33 mouse cellular contexts compared by ENCODE assay signal in genomic region chr3:144980551-144980950, GRCm38 (mm10). TPM values are rescaled to one million over a fixed set of nuclear protein-coding genes. Genes with fewer than 3 reads are reported as not detected.
A peak's percentile ranks its signal among the peaks of the same experiment; 100 is the strongest.
DNase-seq lines count a peak whose midpoint lies in the region; ATAC-seq and TF ChIP-seq lines count a peak whose summit lies in the region.
"Had no signal": no experiment of that assay in that cellular context is flagged by ENCODE, and none has a peak within 500 bp of the region (broad histone marks: within the 10 kb centered on the region; RNA-seq: fewer than 3 reads in every experiment).

No protein-coding gene starts in this region.

- no peak for TF ChIP-seq CTCF in Patski (IDR thresholded peaks at IDR 0.05)
- TF ChIP-seq CTCF in forebrain, postnatal 0 days (IDR thresholded peaks at IDR 0.05; ENCODE audit: low read depth) = no peak

- CTCF ChIA-PET in Patski (lab: Charles Lee) = no interaction called here

- H3K36me3 ChIP-seq in forebrain, postnatal 0 days (ENCODE audit: insufficient read depth) = no peaks in the 10 kb centered on the region
- H3K36me3 ChIP-seq: forebrain, embryonic 10.5 days; heart, embryonic 15.5 days; hindbrain, embryonic 13.5 days; midbrain, embryonic 10.5 days had no signal

- POLR2A ChIA-PET in Patski (lab: Charles Lee) = no interaction called here

- no peak overlapping the region for H3K9ac ChIP-seq in forebrain, postnatal 0 days
- H3K9ac ChIP-seq: heart, embryonic 15.5 days; hindbrain, embryonic 13.5 days had no signal

- H3K27me3 ChIP-seq in Patski = no peaks in the 10 kb centered on the region
- H3K27me3 ChIP-seq in forebrain, postnatal 0 days (ENCODE audit: insufficient read depth, low read length) = no peaks in the 10 kb centered on the region
- H3K27me3 ChIP-seq: heart, embryonic 15.5 days; hindbrain, embryonic 13.5 days had no signal

- 41% methylated on average over 6 of the region's 6 CpGs for WGBS in large intestine, adult 2 months
- WGBS in forebrain, postnatal 0 days = 87% methylated on average over 6 of the region's 6 CpGs

- H3K9me3 ChIP-seq in forebrain, postnatal 0 days (ENCODE audit: low read length) = no peaks in the 10 kb centered on the region
- H3K9me3 ChIP-seq: forebrain, embryonic 10.5 days; heart, embryonic 15.5 days; hindbrain, embryonic 13.5 days; midbrain, embryonic 10.5 days had no signal

- no peak overlapping the region for H3K4me3 ChIP-seq in forebrain, postnatal 0 days (ENCODE audit: low read depth, low read length)
- H3K4me3 ChIP-seq: forebrain, embryonic 10.5 days; gastrocnemius, adult 2 months; heart, embryonic 15.5 days; hindbrain, embryonic 13.5 days; layer of hippocampus, adult 2 months; midbrain, embryonic 10.5 days had no signal

- ATAC-seq in Patski = peak; percentile 44
- no peak for ATAC-seq in forebrain, postnatal 0 days
- ATAC-seq: midbrain, embryonic 16.5 days had no signal

- in situ Hi-C loops in Patski (cut with MboI; ENCODE audit: low pct_unique_long_range_greater_than_20kb) = no loop called here

- H3K4me1 ChIP-seq in forebrain, postnatal 0 days (ENCODE audit: insufficient read depth) = no peaks in the 10 kb centered on the region
- H3K4me1 ChIP-seq: heart, embryonic 15.5 days; hindbrain, embryonic 13.5 days had no signal

- no peak overlapping the region for H3K27ac ChIP-seq in forebrain, postnatal 0 days (ENCODE audit: low read depth, low read length)
- H3K27ac ChIP-seq: forebrain, embryonic 10.5 days; gastrocnemius, adult 2 months; heart, embryonic 15.5 days; hindbrain, embryonic 13.5 days; layer of hippocampus, adult 2 months; midbrain, embryonic 10.5 days had no signal

- no peak overlapping the region for H3K4me2 ChIP-seq in forebrain, postnatal 0 days (ENCODE audit: low read depth)
- H3K4me2 ChIP-seq: heart, embryonic 15.5 days; hindbrain, embryonic 13.5 days had no signal

- DNase-seq in adrenal gland, adult 8-10 months = peak; percentile 16
- no peak for DNase-seq in adrenal gland, adult 18-20 months (ENCODE audit: low spot score in 2 of 2)
- peak; percentile 90 for DNase-seq in 3T3-L1 (ENCODE audit: low read depth, low spot score)
- no peak for DNase-seq in Patski (ENCODE audit: low read depth, low spot score)
- DNase-seq in large intestine, adult 2 months (ENCODE audit: low read depth, low spot score) = peak; percentile 56
- no peak for DNase-seq in forebrain, postnatal 0 days
- DNase-seq in right cerebral cortex, adult 18-20 months = no peak
- no peak for DNase-seq in thymus, postnatal 4 days
- DNase-seq: B cell, adult 2 months; cerebellum, adult 8-10 months; cerebellum, postnatal 36 days; gastrocnemius, adult 2 months; heart, postnatal 36 days; kidney, adult 8-10 months; kidney, postnatal 10 days; layer of hippocampus, postnatal 36 days; thymus, postnatal 25 days had no signal

RNA-seq across cellular contexts. Expression of gene Clca4a, which starts 5.7 kb away (rescaled TPM):
- not detected for total RNA-seq in adrenal gland, adult 8-10 months (2022)
- total RNA-seq in adrenal gland, adult 18-20 months (2021) = not detected
- 0.14 TPM for polyA plus RNA-seq in Patski (2021)
- polyA plus RNA-seq in large intestine, adult 2 months (2012; rRNA removed) = 102 and 252 TPM in 2 replicates
- not detected in 2 replicates for total RNA-seq in forebrain, postnatal 0 days (2014; rRNA removed)
- polyA plus RNA-seq in forebrain, postnatal 0 days (2015; fragmentation: Nextera tagmentation; extraction: Ambion mirVana) = not detected in 2 replicates
- total RNA-seq: gastrocnemius, adult 2 months; heart, postnatal 36 days; layer of hippocampus, adult 2 months; layer of hippocampus, postnatal 36 days; liver, adult 2 months had no signal
- polyA plus RNA-seq: brain, embryonic 14.5 days; embryonic facial prominence, embryonic 14.5 days; gonadal fat pad, adult 2 months; heart, embryonic 15.5 days; hindbrain, embryonic 13.5 days; limb, embryonic 11.5 days; liver, adult 2 months; liver, embryonic 16.5 days; lung, embryonic 16.5 days; midbrain, embryonic 10.5 days; midbrain, embryonic 16.5 days; neural tube, embryonic 14.5 days; testis, adult 2 months had no signal

RNA-seq across cellular contexts. Expression of gene Clca4b, which starts 48.2 kb away (rescaled TPM):
- total RNA-seq in adrenal gland, adult 8-10 months (2022) = not detected
- total RNA-seq in adrenal gland, adult 18-20 months (2021) = not detected
- polyA plus RNA-seq in Patski (2021) = 0.13 TPM
- 217 and 446 TPM in 2 replicates for polyA plus RNA-seq in large intestine, adult 2 months (2012; rRNA removed)
- total RNA-seq in forebrain, postnatal 0 days (2014; rRNA removed) = not detected in 2 replicates
- not detected in 2 replicates for polyA plus RNA-seq in forebrain, postnatal 0 days (2015; fragmentation: Nextera tagmentation; extraction: Ambion mirVana)
- total RNA-seq: gastrocnemius, adult 2 months; heart, postnatal 36 days; layer of hippocampus, adult 2 months; layer of hippocampus, postnatal 36 days; left cerebral cortex, postnatal 10 days; liver, adult 2 months had no signal
- polyA plus RNA-seq: brain, embryonic 14.5 days; embryonic facial prominence, embryonic 14.5 days; forebrain, embryonic 10.5 days; heart, embryonic 15.5 days; hindbrain, embryonic 13.5 days; limb, embryonic 11.5 days; liver, adult 2 months; lung, embryonic 16.5 days; midbrain, embryonic 10.5 days; midbrain, embryonic 16.5 days; neural tube, embryonic 14.5 days; testis, adult 2 months had no signal

RNA-seq across cellular contexts. Expression of gene Clca1, which starts 52.0 kb away (rescaled TPM):
- total RNA-seq in adrenal gland, adult 8-10 months (2022) = not detected
- not detected for total RNA-seq in adrenal gland, adult 18-20 months (2021)
- not detected for polyA plus RNA-seq in Patski (2021)
- polyA plus RNA-seq in large intestine, adult 2 months (2012; rRNA removed) = 539 and 585 TPM in 2 replicates
- total RNA-seq in forebrain, postnatal 0 days (2014; rRNA removed) = not detected in 2 replicates
- polyA plus RNA-seq in forebrain, postnatal 0 days (2015; fragmentation: Nextera tagmentation; extraction: Ambion mirVana) = not detected in 2 replicates
- total RNA-seq: gastrocnemius, adult 2 months; heart, postnatal 36 days; layer of hippocampus, adult 2 months; layer of hippocampus, postnatal 36 days; left cerebral cortex, postnatal 10 days; liver, adult 2 months had no signal
- polyA plus RNA-seq: forebrain, embryonic 10.5 days; heart, embryonic 15.5 days; hindbrain, embryonic 13.5 days; lung, embryonic 16.5 days; midbrain, embryonic 10.5 days; midbrain, embryonic 16.5 days had no signal

Comparison
In these comparisons a context has a peak if more than half of its experiments do, and no peak if none do; other contexts are left out.
1. DNase-seq: peak in adrenal gland, adult 8-10 months (single experiment), 3T3-L1 (single experiment) and large intestine, adult 2 months (single experiment); none in adrenal gland, adult 18-20 months (0 of 2), Patski (single experiment), forebrain, postnatal 0 days (single experiment), right cerebral cortex, adult 18-20 months (single experiment) and thymus, postnatal 4 days (single experiment).